Mouse (Mus musculus) kidney, embryonic 15.5 days (tissue): Measurements from ENCODE around the gene Rbl2. TPM values are rescaled to one million over a fixed set of nuclear protein-coding genes. Genes with fewer than 3 reads are reported as not detected.

Experiments
- polyA plus RNA-seq: library from polyadenylated mRNA; unstranded; fragments of >200 nt; fragmentation: Nextera tagmentation; extraction: Ambion mirVana; gene quantifications from 2 replicates; pipeline ENCODE4 v1.2.1, GENCODE M21; 2015

Rbl2 gene
- polyA plus RNA-seq, 1 experiment from 2014 or later, result 17.9 TPM

Other genes with a start within 250 kb of the Rbl2 start
- gene Chd9, start 241.7 kb upstream of the Rbl2 start, polyA plus RNA-seq, result 74.6 and 80.4 TPM in 2 replicates
- 69.9 and 75.2 TPM in 2 replicates for gene Aktip, start 129.9 kb downstream of the Rbl2 start, polyA plus RNA-seq
- gene Rpgrip1l, start 243.2 kb downstream of the Rbl2 start, polyA plus RNA-seq, result 10.7 and 14.4 TPM in 2 replicates
- 80.4 and 86.9 TPM in 2 replicates for gene Fto, start 243.5 kb downstream of the Rbl2 start, polyA plus RNA-seq